Mouse (Mus musculus) testis, adult 2 months (tissue): Measurements from ENCODE around the gene Syngr1.

Source experiments
- CTCF ChIP-seq: fragments of 200-500 bp; IDR thresholded peaks from 2 replicates; pipeline ENCODE4 v1.5.1; 2012; ENCODE audit warnings: low read depth, mild to moderate bottlenecking, inconsistent platforms, low read length, moderate library complexity; ENCODE audit not compliant: control insufficient read depth, insufficient read depth, insufficient replicate concordance
- POLR2A ChIP-seq: fragments of 200-500 bp; IDR thresholded peaks from 2 replicates; pipeline ENCODE4 v1.6.1; 2012; ENCODE audit warnings: low read depth, mild to moderate bottlenecking, inconsistent platforms, low read length, moderate library complexity; ENCODE audit not compliant: control insufficient read depth

DNA sequence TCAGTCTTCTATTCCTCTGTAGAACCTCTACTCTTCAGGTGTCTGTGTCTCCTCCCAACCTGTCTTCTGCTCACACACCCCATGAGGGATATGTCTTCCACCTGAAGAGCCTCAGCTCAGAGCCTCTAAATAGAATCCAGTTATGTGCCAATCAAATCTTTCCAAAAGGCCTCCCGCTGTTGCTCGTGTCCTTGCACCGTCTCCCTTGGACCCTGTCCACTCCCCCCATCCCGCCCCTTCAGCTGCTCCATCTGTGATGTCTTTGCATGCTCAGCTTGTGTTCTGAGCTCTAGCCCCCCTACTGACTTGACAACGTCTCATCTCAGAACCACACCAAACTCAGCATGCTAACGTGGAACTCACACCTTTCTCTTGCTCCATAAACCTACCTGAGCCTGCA lies 40.3 kb downstream of the Syngr1 start:
- no peak for TF ChIP-seq CTCF
- no peak for TF ChIP-seq POLR2A
